Mouse (Mus musculus) heart, adult 2 months (tissue): ENCODE measurements at regions not wholly inside any gene's neighbourhood (a gene's known extent, or its start where the extent isn't known, plus 50 kb on each side); places are given as distances from the start of the nearest gene placed in this dataset.

ENCODE experiments used
- CTCF ChIP-seq: fragments of 200-600 bp; IDR thresholded peaks from 2 replicates; pipeline ENCODE4 v1.8.1; 2022; ENCODE audit warnings: antibody characterized with exemption, mild to moderate bottlenecking, moderate library complexity
- EP300 ChIP-seq: fragments of 200-500 bp; IDR thresholded peaks from 2 replicates; pipeline ENCODE4 v1.6.1; 2011; ENCODE audit warnings: low read depth, low read length, control low read depth; ENCODE audit not compliant: insufficient read depth
- POLR2A ChIP-seq: fragments of 200-500 bp; IDR thresholded peaks from 2 replicates; pipeline ENCODE4 v1.6.1; 2011; ENCODE audit warnings: mild to moderate bottlenecking, low read depth, low read length, control low read depth; ENCODE audit not compliant: insufficient read depth

- TF ChIP-seq CTCF (no peak), POLR2A (no peak), EP300 (no peak)
Measured at GRCm38 (mm10) chr2:84266158-84266557, 159.1 kb downstream of the Calcrl start.
